Mouse (Mus musculus): Measurements from ENCODE around the gene Kcnd3.

The Kcnd3 gene

DNA sequence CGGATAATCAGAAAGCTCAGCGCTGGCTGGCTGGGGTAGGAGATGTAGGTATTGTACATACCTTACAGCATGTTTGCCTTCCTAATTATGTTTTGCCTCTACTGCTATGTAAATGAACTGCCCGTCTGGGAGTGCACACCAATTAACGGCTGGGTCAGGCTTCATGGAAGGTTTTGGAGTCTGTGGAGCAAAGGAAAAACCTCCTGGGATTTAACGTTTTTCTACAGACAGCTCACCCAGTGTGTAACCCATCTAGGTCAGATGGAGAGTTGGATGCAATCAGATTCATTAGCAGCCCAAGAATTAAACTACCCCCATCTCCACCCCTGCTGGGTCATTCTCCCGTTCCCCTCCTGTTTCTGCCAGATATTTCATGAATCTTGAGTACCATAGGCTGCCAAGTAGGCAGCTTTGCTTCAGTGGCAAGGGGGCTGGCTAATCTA is 117.2 kb downstream of the Kcnd3 start:
- H3K27me3 ChIP-seq (ENCODE audit: control insufficient read depth, insufficient read depth, low read length, poor library complexity, severe bottlenecking): no peaks in the 10 kb centered on the region
- no peak for DNase-seq (ENCODE audit: low read depth, low spot score)
- no peaks in the 10 kb centered on the region for H3K36me3 ChIP-seq (ENCODE audit: control insufficient read depth, insufficient read depth, low read length, poor library complexity, severe bottlenecking)

DNA sequence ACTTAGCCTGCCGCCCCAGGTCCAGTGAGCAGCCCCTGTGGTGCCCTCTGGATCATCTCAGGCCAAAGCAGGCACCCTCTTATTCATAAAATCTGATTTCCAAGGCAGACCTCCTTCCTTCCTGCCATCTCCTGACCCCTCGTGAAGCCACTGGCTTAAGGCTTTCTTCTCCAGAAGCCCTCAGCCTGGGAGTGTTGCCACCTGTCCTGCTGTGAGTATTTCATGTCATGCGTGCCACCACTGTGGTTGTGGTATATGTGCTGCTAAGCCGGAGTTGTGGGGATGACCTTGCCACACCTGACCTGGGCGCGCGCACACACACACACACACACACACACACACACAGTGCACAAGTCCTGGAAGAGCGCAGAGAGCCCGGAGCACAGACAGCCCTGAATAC is 117.8 kb downstream of the Kcnd3 start:
- no peaks in the 10 kb centered on the region for H3K36me3 ChIP-seq (ENCODE audit: control insufficient read depth, insufficient read depth, low read length, poor library complexity, severe bottlenecking)
- no peaks in the 10 kb centered on the region for H3K27me3 ChIP-seq (ENCODE audit: control insufficient read depth, insufficient read depth, low read length, poor library complexity, severe bottlenecking)
- no peak for DNase-seq (ENCODE audit: low read depth, low spot score)

DNA sequence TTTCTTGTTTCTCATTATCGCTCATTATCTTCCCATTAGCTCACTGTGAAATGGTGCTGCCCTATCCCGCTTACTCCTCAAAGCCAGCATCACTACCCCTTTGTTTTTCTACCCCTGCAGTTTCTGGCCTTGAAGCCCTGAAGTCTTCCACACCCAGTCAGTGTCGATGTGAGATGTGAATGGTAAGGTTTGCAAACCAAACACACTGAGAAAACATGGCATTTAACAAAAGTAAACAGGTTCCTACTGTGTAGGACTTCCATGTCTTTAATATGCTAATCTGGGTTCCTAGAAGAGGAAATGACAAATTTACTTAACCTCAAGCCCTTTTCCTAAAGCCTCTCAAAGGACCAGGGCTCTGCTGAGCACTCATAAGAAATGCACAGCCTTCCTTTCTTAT is 118.7 kb downstream of the Kcnd3 start:
- no peak for DNase-seq (ENCODE audit: low read depth, low spot score)
- no peaks in the 10 kb centered on the region for H3K27me3 ChIP-seq (ENCODE audit: control insufficient read depth, insufficient read depth, low read length, poor library complexity, severe bottlenecking)
- no peaks in the 10 kb centered on the region for H3K36me3 ChIP-seq (ENCODE audit: control insufficient read depth, insufficient read depth, low read length, poor library complexity, severe bottlenecking)

DNA sequence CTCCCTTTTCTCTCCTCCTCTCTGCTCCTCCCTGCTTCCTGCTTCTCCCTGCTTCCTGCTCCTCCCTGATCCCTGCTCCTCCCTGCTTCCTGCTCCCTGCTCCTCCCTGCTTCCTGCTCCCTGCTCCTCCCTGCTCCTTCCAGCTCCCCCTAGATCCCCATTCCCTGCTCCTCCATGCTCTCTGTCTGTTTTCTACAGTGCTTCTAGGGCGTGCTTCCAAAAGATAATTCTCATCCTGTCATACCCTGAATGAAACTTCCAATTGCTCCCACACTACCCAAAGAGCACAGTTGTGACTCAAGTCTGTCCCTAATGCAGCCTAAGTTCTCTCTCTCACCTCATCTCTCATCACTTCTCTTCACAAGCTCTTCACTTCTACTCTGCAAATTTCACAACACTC is 119.8 kb downstream of the Kcnd3 start:
- no peak for DNase-seq (ENCODE audit: low read depth, low spot score)
- Histone ChIP-seq H3K36me3 (ENCODE audit: control insufficient read depth, insufficient read depth, low read length, poor library complexity, severe bottlenecking) (no peaks in the 10 kb centered on the region), H3K27me3 (ENCODE audit: control insufficient read depth, insufficient read depth, low read length, poor library complexity, severe bottlenecking) (no peaks in the 10 kb centered on the region)

DNA sequence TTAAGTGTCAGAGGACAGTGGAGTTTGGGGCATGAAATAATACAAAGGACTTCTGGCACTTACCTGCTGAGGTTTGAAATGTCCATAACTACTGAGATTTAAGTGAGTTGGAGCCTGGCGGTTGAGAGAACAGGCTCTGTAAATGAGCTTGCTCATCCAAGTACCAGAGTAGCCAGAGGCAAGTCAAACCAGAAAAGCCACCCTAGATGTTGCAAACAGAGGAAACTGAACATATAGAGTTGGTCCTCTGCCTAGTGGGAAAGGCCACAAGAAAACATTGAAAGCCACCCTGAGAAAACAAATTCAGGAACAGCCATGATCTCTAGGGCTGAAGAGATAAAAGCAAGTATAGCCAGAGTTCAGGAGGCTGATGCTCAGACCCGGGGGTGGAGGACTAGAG is 121.0 kb downstream of the Kcnd3 start:
- Histone ChIP-seq H3K36me3 (ENCODE audit: control insufficient read depth, insufficient read depth, low read length, poor library complexity, severe bottlenecking) (no peaks in the 10 kb centered on the region), H3K27me3 (ENCODE audit: control insufficient read depth, insufficient read depth, low read length, poor library complexity, severe bottlenecking) (no peaks in the 10 kb centered on the region)
- no peak for DNase-seq (ENCODE audit: low read depth, low spot score)

DNA sequence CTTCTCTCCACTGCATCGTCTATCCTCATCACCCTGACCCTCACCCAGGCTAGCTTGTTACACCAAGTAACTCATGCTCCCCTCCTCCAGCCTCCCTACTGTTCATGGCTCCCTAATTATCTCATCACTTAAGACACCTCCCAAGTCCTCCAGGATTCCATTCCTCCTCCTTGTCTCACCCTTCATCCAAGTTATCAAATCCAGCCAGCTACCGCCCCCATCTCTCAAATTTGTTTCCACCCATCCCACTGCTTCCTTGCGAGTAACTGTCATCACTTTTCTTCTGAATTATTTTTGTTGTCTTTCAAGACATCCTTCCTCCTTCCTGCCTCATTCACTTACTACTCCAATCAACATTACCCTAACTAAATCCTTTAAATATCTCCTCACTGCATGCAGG is 126.2 kb downstream of the Kcnd3 start:
- Histone ChIP-seq H3K36me3 (ENCODE audit: control insufficient read depth, insufficient read depth, low read length, poor library complexity, severe bottlenecking) (no peaks in the 10 kb centered on the region), H3K27me3 (ENCODE audit: control insufficient read depth, insufficient read depth, low read length, poor library complexity, severe bottlenecking) (no peaks in the 10 kb centered on the region)
- no peak for DNase-seq (ENCODE audit: low read depth, low spot score)

DNA sequence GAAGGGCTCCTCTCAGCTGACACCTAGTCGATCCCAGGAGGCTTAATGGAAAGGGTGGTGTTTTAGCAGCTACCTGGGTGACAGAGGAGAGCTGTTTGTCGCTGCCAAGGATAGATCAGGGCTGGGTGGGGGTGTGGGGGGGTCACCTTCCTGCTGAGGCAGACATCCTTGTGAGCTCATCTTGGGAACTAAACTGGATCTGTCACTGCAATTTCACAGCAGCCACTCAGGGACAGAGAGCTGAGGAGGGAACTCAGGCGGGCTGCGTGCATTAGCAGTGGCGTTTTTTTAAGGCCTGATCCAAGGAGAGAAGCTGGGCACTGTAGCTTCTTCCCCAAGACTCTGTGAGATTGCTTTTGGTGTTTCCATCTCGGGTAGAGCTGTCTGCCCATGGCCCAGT is 129.0 kb downstream of the Kcnd3 start:
- no peak for DNase-seq (ENCODE audit: low read depth, low spot score)
- H3K27me3 ChIP-seq (ENCODE audit: control insufficient read depth, insufficient read depth, low read length, poor library complexity, severe bottlenecking): no peaks in the 10 kb centered on the region
- no peaks in the 10 kb centered on the region for H3K36me3 ChIP-seq (ENCODE audit: control insufficient read depth, insufficient read depth, low read length, poor library complexity, severe bottlenecking)

DNA sequence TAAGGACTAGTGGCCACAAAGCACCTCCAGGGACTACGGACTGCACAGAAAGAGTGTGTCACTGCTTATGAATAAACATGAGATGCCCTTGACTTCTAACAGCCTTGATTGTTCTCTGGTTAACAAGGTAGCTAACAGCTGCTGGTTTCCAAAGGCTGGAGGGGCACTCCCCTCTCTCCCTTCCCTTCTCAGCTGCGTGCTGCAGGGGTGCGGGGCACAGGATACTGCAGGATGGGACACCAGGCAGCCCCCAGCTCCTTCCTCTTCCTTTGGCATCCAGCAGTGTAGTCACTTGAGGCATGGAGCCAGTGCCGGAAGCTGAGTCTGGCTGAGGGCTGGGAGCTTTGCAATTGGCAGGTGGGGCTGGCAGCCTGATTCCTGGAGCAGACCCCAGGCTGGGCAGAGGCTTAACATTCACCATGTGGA is 133.6 kb downstream of the Kcnd3 start:
- no peaks in the 10 kb centered on the region for H3K27me3 ChIP-seq (ENCODE audit: control insufficient read depth, insufficient read depth, low read length, poor library complexity, severe bottlenecking)
- no peaks in the 10 kb centered on the region for H3K36me3 ChIP-seq (ENCODE audit: control insufficient read depth, insufficient read depth, low read length, poor library complexity, severe bottlenecking)
- DNase-seq (ENCODE audit: low read depth, low spot score): no peak

DNA sequence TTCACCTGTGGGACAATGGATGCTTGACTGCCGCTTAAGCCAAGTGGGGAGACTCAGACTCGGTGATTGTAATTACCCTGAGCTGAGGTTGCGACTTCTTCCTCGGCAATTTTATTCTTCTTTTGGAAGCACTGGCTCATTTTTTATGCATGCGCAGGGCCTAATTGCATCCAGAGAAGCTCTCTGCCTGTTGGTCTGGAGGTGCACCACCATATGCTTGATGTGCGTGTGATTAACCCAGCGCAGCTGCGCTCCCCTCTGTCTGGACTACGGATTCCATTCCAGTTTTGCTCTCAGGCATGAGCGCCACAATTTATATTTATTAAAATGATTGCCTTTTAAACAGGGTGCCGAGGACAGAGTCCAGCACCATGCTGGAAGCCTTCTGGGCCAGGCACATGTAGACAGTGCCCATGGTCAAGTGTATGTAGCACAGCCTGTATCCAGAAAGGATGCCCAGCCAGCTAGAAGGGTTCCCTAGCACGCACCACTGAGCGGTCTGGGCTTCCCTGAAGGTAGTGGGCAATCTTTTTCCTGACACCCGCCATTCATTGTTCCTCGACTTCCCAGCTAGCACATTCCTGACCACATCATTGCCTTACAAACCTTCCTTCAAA is 138.0 kb downstream of the Kcnd3 start:
- H3K27me3 ChIP-seq (ENCODE audit: control insufficient read depth, insufficient read depth, low read length, poor library complexity, severe bottlenecking): no peaks in the 10 kb centered on the region
- no peak for DNase-seq (ENCODE audit: low read depth, low spot score)

DNA sequence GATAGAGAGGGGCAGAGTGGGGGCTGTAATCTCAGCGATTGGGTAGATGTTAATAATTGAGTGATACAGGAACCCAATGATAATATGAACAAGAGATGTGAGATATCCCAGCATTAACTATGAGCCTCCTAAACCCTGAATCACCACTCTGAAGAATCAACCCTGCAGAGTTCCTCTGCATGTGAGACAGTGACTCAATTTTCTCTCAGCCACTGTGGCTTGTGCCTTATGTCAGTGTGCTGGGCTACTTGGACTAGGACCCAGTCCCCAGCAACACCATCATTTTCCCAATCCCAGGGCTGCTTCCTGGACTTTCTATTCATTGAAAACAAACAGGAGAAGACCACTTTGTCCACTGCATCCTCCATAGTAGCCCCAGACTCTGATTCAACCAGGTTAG is 139.6 kb downstream of the Kcnd3 start:
- H3K27me3 ChIP-seq (ENCODE audit: control insufficient read depth, insufficient read depth, low read length, poor library complexity, severe bottlenecking): no peaks in the 10 kb centered on the region
- no peak for DNase-seq (ENCODE audit: low read depth, low spot score)
- H3K36me3 ChIP-seq (ENCODE audit: control insufficient read depth, insufficient read depth, low read length, poor library complexity, severe bottlenecking): no peaks in the 10 kb centered on the region

More for the DNA sequence above, 138.0 kb downstream of the Kcnd3 start:
- no peaks in the 10 kb centered on the region for H3K36me3 ChIP-seq (ENCODE audit: control insufficient read depth, insufficient read depth, low read length, poor library complexity, severe bottlenecking)

DNA sequence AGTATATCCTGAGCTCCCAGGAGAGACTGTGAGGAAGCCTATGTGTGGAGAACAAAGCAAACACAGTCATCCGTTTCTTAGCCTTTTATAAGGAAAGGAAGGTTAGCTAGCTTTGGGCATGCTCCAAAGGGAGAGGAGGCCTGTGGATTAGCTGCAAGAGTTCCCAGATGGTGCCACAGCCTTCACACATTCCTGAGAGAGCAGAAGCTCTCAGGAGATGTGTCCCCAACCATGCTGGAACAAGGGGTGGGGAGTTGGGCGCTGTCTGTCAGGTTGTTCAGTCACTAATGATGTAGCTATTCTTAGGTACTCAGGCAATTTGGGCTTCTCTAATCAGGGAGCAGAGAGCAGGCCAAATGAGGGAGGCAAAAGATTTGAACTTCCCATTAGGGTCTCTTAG is 140.1 kb downstream of the Kcnd3 start:
- H3K27me3 ChIP-seq (ENCODE audit: control insufficient read depth, insufficient read depth, low read length, poor library complexity, severe bottlenecking): no peaks in the 10 kb centered on the region
- H3K36me3 ChIP-seq (ENCODE audit: control insufficient read depth, insufficient read depth, low read length, poor library complexity, severe bottlenecking): no peaks in the 10 kb centered on the region
- no peak for DNase-seq (ENCODE audit: low read depth, low spot score)

DNA sequence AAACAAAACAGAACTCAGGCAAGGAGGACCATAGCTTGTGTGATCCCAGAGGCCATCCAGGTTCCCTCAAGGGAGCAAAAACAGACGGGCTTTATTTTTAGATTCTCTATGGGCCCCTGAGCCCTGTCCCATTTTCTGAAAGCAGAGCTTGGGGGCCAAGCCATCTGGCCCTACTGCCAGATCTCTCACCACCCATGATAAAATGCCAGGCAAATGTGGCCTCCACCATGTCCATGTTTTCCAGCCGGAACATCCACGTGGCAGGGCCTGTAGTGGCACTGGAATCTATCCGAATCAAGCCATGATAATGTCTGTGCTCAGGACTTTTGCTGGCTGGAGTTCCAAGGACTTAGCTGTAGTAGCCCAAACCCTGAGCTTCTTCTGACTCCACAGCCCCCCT is 148.4 kb downstream of the Kcnd3 start:
- H3K36me3 ChIP-seq (ENCODE audit: control insufficient read depth, insufficient read depth, low read length, poor library complexity, severe bottlenecking): no peaks in the 10 kb centered on the region
- no peak for DNase-seq (ENCODE audit: low read depth, low spot score)

DNA sequence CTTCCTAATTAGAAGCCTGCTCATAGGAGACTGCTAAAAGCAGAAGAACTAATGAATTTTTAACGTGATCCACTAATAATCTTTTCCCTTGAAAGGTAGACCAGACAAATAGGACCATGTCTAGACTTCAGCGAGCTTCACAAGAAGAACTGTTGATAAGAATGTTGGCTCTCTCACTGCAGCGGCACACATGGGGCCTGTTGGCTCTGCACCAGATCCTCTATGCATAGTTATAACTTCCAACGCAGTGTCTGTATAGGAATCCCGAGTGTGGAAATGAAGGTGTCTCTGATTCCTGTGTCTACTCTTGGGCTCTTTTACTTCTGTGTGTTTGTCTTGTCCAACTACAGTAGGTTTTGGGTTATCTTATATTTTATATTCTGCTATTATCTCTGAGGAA is 150.8 kb downstream of the Kcnd3 start:
- Histone ChIP-seq H3K36me3 (ENCODE audit: control insufficient read depth, insufficient read depth, low read length, poor library complexity, severe bottlenecking) (no peaks in the 10 kb centered on the region), H3K27me3 (ENCODE audit: control insufficient read depth, insufficient read depth, low read length, poor library complexity, severe bottlenecking) (no peaks in the 10 kb centered on the region)
- no peak for DNase-seq (ENCODE audit: low read depth, low spot score)

More for the DNA sequence above, 148.4 kb downstream of the Kcnd3 start:
- H3K27me3 ChIP-seq (ENCODE audit: control insufficient read depth, insufficient read depth, low read length, poor library complexity, severe bottlenecking): no peaks in the 10 kb centered on the region

DNA sequence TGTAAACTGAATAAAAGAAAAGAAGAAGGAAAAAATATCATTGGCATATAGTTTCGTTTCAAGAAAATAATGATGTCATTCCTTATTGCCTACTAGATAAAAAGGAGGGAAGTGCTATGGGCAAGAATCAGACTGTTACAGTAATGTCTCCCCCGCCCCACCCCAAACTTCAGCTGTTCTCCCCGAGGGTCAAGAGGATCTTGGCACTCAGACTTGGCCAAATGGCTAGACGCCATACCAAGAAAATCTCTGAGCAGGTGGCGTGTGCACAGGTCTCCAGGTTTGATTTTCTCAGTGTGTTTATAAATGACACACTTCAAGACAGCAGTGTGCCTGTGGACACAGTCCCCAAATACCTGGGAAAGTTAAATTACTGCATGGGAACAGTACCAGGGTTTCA is 153.6 kb downstream of the Kcnd3 start:
- DNase-seq (ENCODE audit: low read depth, low spot score): no peak
- Histone ChIP-seq H3K36me3 (ENCODE audit: control insufficient read depth, insufficient read depth, low read length, poor library complexity, severe bottlenecking) (no peaks in the 10 kb centered on the region), H3K27me3 (ENCODE audit: control insufficient read depth, insufficient read depth, low read length, poor library complexity, severe bottlenecking) (no peaks in the 10 kb centered on the region)

DNA sequence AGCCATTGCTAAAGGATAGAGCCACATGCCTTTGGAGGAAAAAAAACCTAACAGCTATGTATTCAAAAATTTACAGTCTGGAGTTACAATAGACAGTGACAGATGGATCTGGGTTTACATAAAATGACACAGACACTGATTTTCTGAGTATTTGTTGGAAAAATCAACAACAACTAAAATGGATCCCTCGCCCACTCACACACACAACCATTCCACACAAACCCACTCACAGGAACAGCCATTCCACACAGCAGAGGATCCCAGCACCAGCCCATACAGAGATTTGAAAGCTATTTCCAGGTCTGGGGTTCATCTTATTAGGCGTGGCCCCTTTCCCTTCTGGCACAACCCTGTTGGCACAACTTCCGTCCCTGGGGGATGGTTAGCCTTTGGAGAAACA is 156.7 kb downstream of the Kcnd3 start:
- no peak for DNase-seq (ENCODE audit: low read depth, low spot score)
- Histone ChIP-seq H3K27me3 (ENCODE audit: control insufficient read depth, insufficient read depth, low read length, poor library complexity, severe bottlenecking) (no peaks in the 10 kb centered on the region), H3K36me3 (ENCODE audit: control insufficient read depth, insufficient read depth, low read length, poor library complexity, severe bottlenecking) (no peaks in the 10 kb centered on the region)
